Mouse (Mus musculus) A20 (cell line): ENCODE measurements at regions not wholly inside any gene's neighbourhood (a gene's known extent, or its start where the extent isn't known, plus 50 kb on each side); places are given as distances from the start of the nearest gene placed in this dataset.

Source experiments
- DNase-seq: peaks from one replicate; pipeline ENCODE4 v3.0.0-alpha.2; 2011; ENCODE audit warnings: low read depth, low spot score

GRCm38 (mm10) chr1:194041393-194042352, 576.3 kb upstream of the Plxna2 start:
- DNase-seq = no peak

- no peak for DNase-seq
These were observed 579.3 kb upstream of the Plxna2 start for GRCm38 (mm10) chr1:194038711-194039110.

GRCm38 (mm10) chr1:194034199-194034883, 583.7 kb upstream of the Plxna2 start:
- DNase-seq = no peak

- DNase-seq = no peak
These were observed 585.4 kb upstream of the Plxna2 start for GRCm38 (mm10) chr1:194032603-194033002.

- no peak for DNase-seq
These were observed 587.3 kb upstream of the Plxna2 start for GRCm38 (mm10) chr1:194030651-194031228.

- DNase-seq = no peak
These were observed 590.9 kb upstream of the Plxna2 start for GRCm38 (mm10) chr1:194026958-194027692.

GRCm38 (mm10) chr1:194026213-194026612, 591.8 kb upstream of the Plxna2 start:
- no peak for DNase-seq

- no peak for DNase-seq
These were observed 598.7 kb upstream of the Plxna2 start for GRCm38 (mm10) chr1:194019282-194019681.

GRCm38 (mm10) chr1:193992226-193992625, 622.1 kb upstream of the Camk1g start:
- no peak for DNase-seq

GRCm38 (mm10) chr1:193989956-193990675, 620.0 kb upstream of the Camk1g start:
- no peak for DNase-seq

GRCm38 (mm10) chr1:193988970-193989904, 619.1 kb upstream of the Camk1g start:
- DNase-seq = no peak

- no peak for DNase-seq
These were observed 610.5 kb upstream of the Camk1g start for GRCm38 (mm10) chr1:193980571-193980970.

- no peak for DNase-seq
These were observed 601.4 kb upstream of the Camk1g start for GRCm38 (mm10) chr1:193971537-193971936.

GRCm38 (mm10) chr1:193969264-193969908, 599.3 kb upstream of the Camk1g start:
- no peak for DNase-seq

- no peak for DNase-seq
These were observed 598.1 kb upstream of the Camk1g start for GRCm38 (mm10) chr1:193967957-193968926.

- DNase-seq = no peak
These were observed 596.8 kb upstream of the Camk1g start for GRCm38 (mm10) chr1:193966652-193967555.

- no peak for DNase-seq
These were observed 595.2 kb upstream of the Camk1g start for GRCm38 (mm10) chr1:193965278-193965677.
